Mouse (Mus musculus) E14TG2a.4 (cell line): ENCODE measurements around the gene B3galnt1.

Source experiments
- CTCF ChIP-seq: conservative IDR thresholded peaks from 2 replicates; pipeline ENCODE4 v1.5.1; 2014; ENCODE audit warnings: low read length
- NANOG ChIP-seq: IDR thresholded peaks from 2 replicates; pipeline ENCODE4 v1.6.1; 2014; ENCODE audit warnings: borderline replicate concordance, low read length, mixed read lengths
- POU5F1 ChIP-seq: IDR thresholded peaks from 2 replicates; pipeline ENCODE4 v1.6.1; 2014; ENCODE audit warnings: low read length, borderline replicate concordance

GRCm38 (mm10) chr3:69594071-69594470 is 4.7 kb downstream of the B3galnt1 start:
- no peak for TF ChIP-seq CTCF
- no peak for TF ChIP-seq NANOG
- no peak for TF ChIP-seq POU5F1
